Mouse (Mus musculus): ENCODE data around the gene Spta1. TPM values are rescaled to one million over a fixed set of nuclear protein-coding genes. Genes with fewer than 3 reads are reported as not detected.

Gene Spta1
- polyA plus RNA-seq, 1 experiment from 2014 or later, result 0.18 TPM

DNA sequence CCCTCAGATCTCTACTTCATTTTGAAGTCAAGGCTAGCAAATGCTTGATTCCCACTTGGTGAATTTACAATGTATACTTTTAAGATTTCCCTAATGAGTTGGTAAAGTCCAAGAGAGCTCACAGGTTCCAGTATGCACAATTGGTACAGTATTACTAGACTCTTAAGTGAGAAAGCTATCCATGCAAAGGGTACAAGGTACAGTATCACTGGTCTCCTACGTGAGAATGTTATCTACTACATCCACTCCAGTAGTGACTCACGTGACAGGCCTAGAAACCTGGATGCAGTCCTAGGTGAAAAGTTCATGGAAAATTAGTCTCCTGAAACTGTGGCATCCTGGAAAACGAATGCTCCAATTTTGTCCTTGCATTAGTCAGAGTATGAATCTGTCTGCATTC lies 98.1 kb downstream of the Spta1 start:
- Histone ChIP-seq H3K36me3 (no peaks in the 10 kb centered on the region), H3K9me3 (no peaks in the 10 kb centered on the region), H3K9ac (no peak overlapping the region), H3K4me3 (no peak overlapping the region), H3K27me3 (no peaks in the 10 kb centered on the region), H3K4me2 (no peak overlapping the region), H3K27ac (replicated peaks) (no peak overlapping the region), H3K4me1 (replicated peaks) (no peaks in the 10 kb centered on the region)
- WGBS, result 86% methylated on average over 3 of the region's 3 CpGs
- ATAC-seq (ENCODE audit: low FRiP score, low read depth), result no peak

Other genes with a start within 250 kb of the Spta1 start
- gene Mndal, start 230.3 kb upstream of the Spta1 start, polyA plus RNA-seq (2015; fragmentation: Nextera tagmentation; extraction: Ambion mirVana), result 0.54 and 1.9 TPM in 2 replicates
- 0.79 and 1.0 TPM in 2 replicates for gene Ifi203, start 230.1 kb upstream of the Spta1 start, polyA plus RNA-seq (2015; fragmentation: Nextera tagmentation; extraction: Ambion mirVana)
- not detected in 2 replicates for gene Ifi202b, start 190.0 kb upstream of the Spta1 start, polyA plus RNA-seq (2015; fragmentation: Nextera tagmentation; extraction: Ambion mirVana)
- gene Ifi205, start 141.0 kb upstream of the Spta1 start, polyA plus RNA-seq (2015; fragmentation: Nextera tagmentation; extraction: Ambion mirVana), result 0.71 TPM in 1 of 2 replicates, not detected in the other
- gene Olfr433, start 132.1 kb upstream of the Spta1 start, polyA plus RNA-seq (2015; fragmentation: Nextera tagmentation; extraction: Ambion mirVana), result not detected in 2 replicates
- not detected in 2 replicates for gene Olfr432, start 123.6 kb upstream of the Spta1 start, polyA plus RNA-seq (2015; fragmentation: Nextera tagmentation; extraction: Ambion mirVana)
- not detected in 2 replicates for gene Olfr430, start 106.2 kb upstream of the Spta1 start, polyA plus RNA-seq (2015; fragmentation: Nextera tagmentation; extraction: Ambion mirVana)
- not detected in 2 replicates for gene Olfr429, start 88.4 kb upstream of the Spta1 start, polyA plus RNA-seq (2015; fragmentation: Nextera tagmentation; extraction: Ambion mirVana)
- gene Olfr427, start 75.9 kb upstream of the Spta1 start, polyA plus RNA-seq (2015; fragmentation: Nextera tagmentation; extraction: Ambion mirVana), result not detected in 2 replicates
- not detected in 2 replicates for gene Olfr231, start 51.6 kb upstream of the Spta1 start, polyA plus RNA-seq (2015; fragmentation: Nextera tagmentation; extraction: Ambion mirVana)
- gene Olfr424, start 41.3 kb upstream of the Spta1 start, polyA plus RNA-seq (2015; fragmentation: Nextera tagmentation; extraction: Ambion mirVana), result not detected in 2 replicates
- gene Olfr420, start 17.1 kb upstream of the Spta1 start, polyA plus RNA-seq (2015; fragmentation: Nextera tagmentation; extraction: Ambion mirVana), result not detected in 2 replicates
- gene Olfr419, start 79.3 kb downstream of the Spta1 start, polyA plus RNA-seq (2015; fragmentation: Nextera tagmentation; extraction: Ambion mirVana), result not detected in 2 replicates
- not detected in 2 replicates for gene Mptx1, start 157.7 kb downstream of the Spta1 start, polyA plus RNA-seq (2015; fragmentation: Nextera tagmentation; extraction: Ambion mirVana)
- gene Olfr417, start 192.3 kb downstream of the Spta1 start, polyA plus RNA-seq (2015; fragmentation: Nextera tagmentation; extraction: Ambion mirVana), result not detected in 2 replicates
- gene Olfr248, start 218.3 kb downstream of the Spta1 start, polyA plus RNA-seq (2015; fragmentation: Nextera tagmentation; extraction: Ambion mirVana), result not detected in 2 replicates